Mouse (Mus musculus) thymus, adult 2 months (tissue): Measurements from ENCODE around the gene Cd68.

Experiments
- CTCF ChIP-seq: fragments of 200-500 bp; IDR thresholded peaks from 2 replicates; pipeline ENCODE4 v1.5.1; 2012; ENCODE audit warnings: mild to moderate bottlenecking, control low read depth, low read length, moderate library complexity, borderline replicate concordance; ENCODE audit not compliant: control insufficient read depth, poor library complexity, insufficient read depth; ENCODE audit errors: extremely low read depth
- POLR2A ChIP-seq: fragments of 200-500 bp; IDR thresholded peaks from 2 replicates; pipeline ENCODE4 v1.6.1; 2012; ENCODE audit warnings: mild to moderate bottlenecking, low read length, control low read depth, moderate library complexity; ENCODE audit not compliant: control insufficient read depth, poor library complexity, insufficient read depth; ENCODE audit errors: extremely low read depth

GRCm38 (mm10) chr11:69706775-69707479 is 41.0 kb upstream of the Cd68 start:
- no peak for TF ChIP-seq CTCF
- no peak for TF ChIP-seq POLR2A
